Mouse (Mus musculus): ENCODE data around the gene Zfp53. TPM values are rescaled to one million over a fixed set of nuclear protein-coding genes. Genes with fewer than 3 reads are reported as not detected.

Gene Zfp53
- polyA plus RNA-seq, 1 experiment from 2014 or later = 10.1 TPM

Other genes with a start within 250 kb of the Zfp53 start
- gene Vmn1r235, start 232.6 kb upstream of the Zfp53 start, polyA plus RNA-seq (2015; fragmentation: Nextera tagmentation; extraction: Ambion mirVana) = not detected in 2 replicates
- not detected in 2 replicates for gene Vmn1r236, start 206.1 kb upstream of the Zfp53 start, polyA plus RNA-seq (2015; fragmentation: Nextera tagmentation; extraction: Ambion mirVana)
- gene Vmn1r237, start 177.1 kb upstream of the Zfp53 start, polyA plus RNA-seq (2015; fragmentation: Nextera tagmentation; extraction: Ambion mirVana) = not detected in 2 replicates
- gene Zfp677, start 105.2 kb upstream of the Zfp53 start, polyA plus RNA-seq (2015; fragmentation: Nextera tagmentation; extraction: Ambion mirVana) = 3.1 and 3.4 TPM in 2 replicates
- gene Zfp54, start 65.8 kb upstream of the Zfp53 start, polyA plus RNA-seq (2015; fragmentation: Nextera tagmentation; extraction: Ambion mirVana) = 4.6 and 5.6 TPM in 2 replicates
- 13.5 and 15.3 TPM in 2 replicates for gene Zfp51, start 38.6 kb upstream of the Zfp53 start, polyA plus RNA-seq (2015; fragmentation: Nextera tagmentation; extraction: Ambion mirVana)
- 5.0 and 5.4 TPM in 2 replicates for gene Zfp52, start 46.5 kb downstream of the Zfp53 start, polyA plus RNA-seq (2015; fragmentation: Nextera tagmentation; extraction: Ambion mirVana)
- 16.7 and 18.8 TPM in 2 replicates for gene Zfp948, start 78.0 kb downstream of the Zfp53 start, polyA plus RNA-seq (2015; fragmentation: Nextera tagmentation; extraction: Ambion mirVana)
- gene Zfp983, start 161.6 kb downstream of the Zfp53 start, polyA plus RNA-seq (2015; fragmentation: Nextera tagmentation; extraction: Ambion mirVana) = 5.4 and 5.6 TPM in 2 replicates
- 4.4 and 6.3 TPM in 2 replicates for gene Gm10226, start 202.9 kb downstream of the Zfp53 start, polyA plus RNA-seq (2015; fragmentation: Nextera tagmentation; extraction: Ambion mirVana)
- 10.4 and 10.7 TPM in 2 replicates for gene Zfp760, start 218.7 kb downstream of the Zfp53 start, polyA plus RNA-seq (2015; fragmentation: Nextera tagmentation; extraction: Ambion mirVana)
- gene Zfp229, start 241.8 kb downstream of the Zfp53 start, polyA plus RNA-seq (2015; fragmentation: Nextera tagmentation; extraction: Ambion mirVana) = 6.1 and 6.5 TPM in 2 replicates